Mouse (Mus musculus) cortical plate, adult 2 months (tissue): Measurements from ENCODE around the gene Rbm15b.

Source experiments
- CTCF ChIP-seq: fragments of 200-500 bp; IDR thresholded peaks from 2 replicates; pipeline ENCODE4 v1.5.1; 2011; ENCODE audit warnings: mild to moderate bottlenecking, control low read depth, low read length; ENCODE audit not compliant: insufficient read depth; ENCODE audit errors: extremely low read depth
- POLR2A ChIP-seq: fragments of 200-500 bp; IDR thresholded peaks from 2 replicates; pipeline ENCODE4 v1.6.1; 2011; ENCODE audit warnings: mild to moderate bottlenecking, low read length, control low read depth; ENCODE audit not compliant: insufficient read depth; ENCODE audit errors: extremely low read depth

DNA sequence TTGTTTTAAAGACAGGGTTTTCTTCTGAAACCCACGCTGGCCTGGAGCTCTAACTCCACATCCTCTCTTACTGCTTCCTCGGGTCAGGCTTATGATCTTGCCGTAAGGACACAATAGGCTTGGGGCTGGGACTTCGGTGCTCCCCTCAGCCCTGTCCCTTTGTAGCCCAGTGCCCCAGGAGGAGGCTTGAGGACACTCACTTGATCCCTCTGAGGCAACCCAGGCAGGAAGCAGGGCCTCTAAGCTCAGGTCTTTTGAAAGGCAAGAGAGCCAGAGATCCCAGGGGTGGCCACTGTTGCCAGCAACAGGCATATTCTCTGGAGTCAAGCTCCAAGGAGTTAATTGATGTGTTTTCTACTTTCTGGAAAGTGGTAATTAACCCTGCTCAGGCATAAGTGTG lies 7.8 kb downstream of the Rbm15b start:
- TF ChIP-seq POLR2A (no peak), CTCF (no peak)
